Mouse (Mus musculus): Measurements from ENCODE around the gene Igf1.

GRCm38 (mm10) chr10:87915782-87916181 lies 57.7 kb downstream of the Igf1 start:
- TF ChIP-seq USF1 (IDR thresholded peaks at IDR 0.05; ENCODE audit: low read depth) (no peak), MAX (IDR thresholded peaks at IDR 0.05; ENCODE audit: low read depth) (no peak), E2F4 (IDR thresholded peaks at IDR 0.05; ENCODE audit: insufficient read depth) (no peak), POLR2AphosphoS2 (IDR thresholded peaks at IDR 0.05; ENCODE audit: insufficient read length, low read depth) (no peak), POLR2A (IDR thresholded peaks at IDR 0.05; ENCODE audit: insufficient read length, low read depth) (no peak), MYOD1 (IDR thresholded peaks at IDR 0.05; ENCODE audit: control insufficient read depth in 1 of 3, insufficient read length in 2 of 3, low read depth in 2 of 3) (no peak), TCF12 (IDR thresholded peaks at IDR 0.05; ENCODE audit: insufficient read depth, poor library complexity, severe bottlenecking) (no peak), REST (IDR thresholded peaks at IDR 0.05; ENCODE audit: insufficient read depth, insufficient read length) (no peak), TCF3 (IDR thresholded peaks at IDR 0.05; ENCODE audit: insufficient read length, low read depth) (no peak), MYOG (IDR thresholded peaks at IDR 0.05; ENCODE audit: control insufficient read depth in 1 of 3, insufficient read depth in 1 of 3, insufficient read length in 2 of 3, low read depth in 2 of 3) (no peak)

Data from myocyte (in vitro differentiated cells).